Mouse (Mus musculus): ENCODE measurements around the gene Esr1. TPM values are rescaled to one million over a fixed set of nuclear protein-coding genes. Genes with fewer than 3 reads are reported as not detected.

The Esr1 gene
- polyA plus RNA-seq, 1 experiment from 2014 or later: 3.3 TPM

- ATAC-seq (replicated peaks; ENCODE audit: low FRiP score, low read depth) (no peak), DNase-seq (ENCODE audit: low spot score) (no peak)
- Histone ChIP-seq H3K27me3 (ENCODE audit: insufficient read depth, low read length) (no peaks in the 10 kb centered on the region), H3K9me3 (replicated peaks; ENCODE audit: low read length) (no peaks in the 10 kb centered on the region), H3K4me1 (replicated peaks; ENCODE audit: insufficient read depth, low read length) (no peaks in the 10 kb centered on the region), H3K4me2 (ENCODE audit: low read length) (no peak overlapping the region), H3K4me3 (replicated peaks; ENCODE audit: low read depth, low read length) (no peak overlapping the region), H3K36me3 (ENCODE audit: insufficient read depth, low read length) (no peaks in the 10 kb centered on the region), H3K9ac (ENCODE audit: low read depth, low read length) (no peak overlapping the region), H3K27ac (no peak overlapping the region)
- WGBS: 93% methylated on average over 1 of the region's 1 CpGs
- TF ChIP-seq CTCF (IDR thresholded peaks at IDR 0.05; ENCODE audit: low read depth): no peak
Observed at GRCm38 (mm10) chr10:5027208-5027607, 415.8 kb downstream of the Esr1 start.

- TF ChIP-seq CTCF (IDR thresholded peaks at IDR 0.05; ENCODE audit: low read depth): no peak
- ATAC-seq (replicated peaks; ENCODE audit: low FRiP score, low read depth) (no peak), DNase-seq (ENCODE audit: low spot score) (no peak)
- H3K4me3 ChIP-seq (replicated peaks; ENCODE audit: low read depth, low read length): no peak overlapping the region
- no peak overlapping the region for H3K4me2 ChIP-seq (ENCODE audit: low read length)
- H3K9ac ChIP-seq (ENCODE audit: low read depth, low read length): no peak overlapping the region
- no peaks in the 10 kb centered on the region for H3K4me1 ChIP-seq (replicated peaks; ENCODE audit: insufficient read depth, low read length)
- H3K9me3 ChIP-seq (replicated peaks; ENCODE audit: low read length): no peaks in the 10 kb centered on the region
- no peaks in the 10 kb centered on the region for H3K36me3 ChIP-seq (ENCODE audit: insufficient read depth, low read length)
- no peak overlapping the region for H3K27ac ChIP-seq
- H3K27me3 ChIP-seq (ENCODE audit: insufficient read depth, low read length): no peaks in the 10 kb centered on the region
- WGBS: 66% methylated on average over 9 of the region's 9 CpGs
Observed at GRCm38 (mm10) chr10:5028301-5028700, 416.9 kb downstream of the Esr1 start.

- Histone ChIP-seq H3K4me3 (replicated peaks; ENCODE audit: low read depth, low read length) (no peak overlapping the region), H3K9me3 (replicated peaks; ENCODE audit: low read length) (no peaks in the 10 kb centered on the region), H3K27ac (no peak overlapping the region), H3K9ac (ENCODE audit: low read depth, low read length) (no peak overlapping the region), H3K4me1 (replicated peaks; ENCODE audit: insufficient read depth, low read length) (no peaks in the 10 kb centered on the region), H3K36me3 (ENCODE audit: insufficient read depth, low read length) (no peaks in the 10 kb centered on the region), H3K27me3 (ENCODE audit: insufficient read depth, low read length) (no peaks in the 10 kb centered on the region), H3K4me2 (ENCODE audit: low read length) (no peak overlapping the region)
- WGBS: 51% methylated on average over 2 of the region's 2 CpGs
- ATAC-seq (replicated peaks; ENCODE audit: low FRiP score, low read depth) (no peak), DNase-seq (ENCODE audit: low spot score) (no peak)
- TF ChIP-seq CTCF (IDR thresholded peaks at IDR 0.05; ENCODE audit: low read depth): no peak
Observed at GRCm38 (mm10) chr10:5029161-5029560, 417.8 kb downstream of the Esr1 start.

GRCm38 (mm10) chr10:5029883-5030282, 418.5 kb downstream of the Esr1 start:
- TF ChIP-seq CTCF (IDR thresholded peaks at IDR 0.05; ENCODE audit: low read depth): no peak
- no peak for DNase-seq (ENCODE audit: low spot score)
- 88% methylated on average over 1 of the region's 1 CpGs for WGBS

GRCm38 (mm10) chr10:5032192-5033048, 421.0 kb downstream of the Esr1 start:
- DNase-seq (ENCODE audit: low spot score) (no peak), ATAC-seq (replicated peaks; ENCODE audit: low FRiP score, low read depth) (no peak)
- no peak overlapping the region for H3K4me3 ChIP-seq (replicated peaks; ENCODE audit: low read depth, low read length)
- H3K4me2 ChIP-seq (ENCODE audit: low read length): no peak overlapping the region
- H3K9me3 ChIP-seq (replicated peaks; ENCODE audit: low read length): no peaks in the 10 kb centered on the region
- no peak overlapping the region for H3K27ac ChIP-seq
- no peaks in the 10 kb centered on the region for H3K4me1 ChIP-seq (replicated peaks; ENCODE audit: insufficient read depth, low read length)
- H3K27me3 ChIP-seq (ENCODE audit: insufficient read depth, low read length): no peaks in the 10 kb centered on the region
- WGBS: 89% methylated on average over 15 of the region's 15 CpGs
- TF ChIP-seq CTCF (IDR thresholded peaks at IDR 0.05; ENCODE audit: low read depth): no peak
- H3K36me3 ChIP-seq (ENCODE audit: insufficient read depth, low read length): no peaks in the 10 kb centered on the region
- H3K9ac ChIP-seq (ENCODE audit: low read depth, low read length): no peak overlapping the region

More at GRCm38 (mm10) chr10:5029883-5030282, 418.5 kb downstream of the Esr1 start:
- H3K4me1 ChIP-seq (replicated peaks; ENCODE audit: insufficient read depth, low read length): no peaks in the 10 kb centered on the region
- H3K9ac ChIP-seq (ENCODE audit: low read depth, low read length): no peak overlapping the region
- H3K4me3 ChIP-seq (replicated peaks; ENCODE audit: low read depth, low read length): no peak overlapping the region
- no peak for ATAC-seq (replicated peaks; ENCODE audit: low FRiP score, low read depth)
- no peak overlapping the region for H3K27ac ChIP-seq
- H3K4me2 ChIP-seq (ENCODE audit: low read length): no peak overlapping the region
- H3K27me3 ChIP-seq (ENCODE audit: insufficient read depth, low read length): no peaks in the 10 kb centered on the region
- H3K36me3 ChIP-seq (ENCODE audit: insufficient read depth, low read length): no peaks in the 10 kb centered on the region
- no peaks in the 10 kb centered on the region for H3K9me3 ChIP-seq (replicated peaks; ENCODE audit: low read length)

- WGBS: 45% methylated on average over 8 of the region's 8 CpGs
- H3K4me2 ChIP-seq (ENCODE audit: low read length): no peak overlapping the region
- no peak for TF ChIP-seq CTCF (IDR thresholded peaks at IDR 0.05; ENCODE audit: low read depth)
- no peak overlapping the region for H3K9ac ChIP-seq (ENCODE audit: low read depth, low read length)
- H3K27ac ChIP-seq: no peak overlapping the region
- DNase-seq (ENCODE audit: low spot score) (peak; percentile 21), ATAC-seq (replicated peaks; ENCODE audit: low FRiP score, low read depth) (no peak)
- H3K36me3 ChIP-seq (ENCODE audit: insufficient read depth, low read length): 0 out of 2 replicates have a peak, but pooled peaks cover 12% of the 10 kb centered on the region
- no peaks in the 10 kb centered on the region for H3K27me3 ChIP-seq (ENCODE audit: insufficient read depth, low read length)
- H3K4me3 ChIP-seq (replicated peaks; ENCODE audit: low read depth, low read length): no peak overlapping the region
- H3K9me3 ChIP-seq (replicated peaks; ENCODE audit: low read length): no peaks in the 10 kb centered on the region
- H3K4me1 ChIP-seq (replicated peaks; ENCODE audit: insufficient read depth, low read length): no peaks in the 10 kb centered on the region
Observed at GRCm38 (mm10) chr10:5041254-5041653, 429.9 kb downstream of the Esr1 start.

All from kidney, postnatal 0 days (tissue).